In the genomic region with DNA sequence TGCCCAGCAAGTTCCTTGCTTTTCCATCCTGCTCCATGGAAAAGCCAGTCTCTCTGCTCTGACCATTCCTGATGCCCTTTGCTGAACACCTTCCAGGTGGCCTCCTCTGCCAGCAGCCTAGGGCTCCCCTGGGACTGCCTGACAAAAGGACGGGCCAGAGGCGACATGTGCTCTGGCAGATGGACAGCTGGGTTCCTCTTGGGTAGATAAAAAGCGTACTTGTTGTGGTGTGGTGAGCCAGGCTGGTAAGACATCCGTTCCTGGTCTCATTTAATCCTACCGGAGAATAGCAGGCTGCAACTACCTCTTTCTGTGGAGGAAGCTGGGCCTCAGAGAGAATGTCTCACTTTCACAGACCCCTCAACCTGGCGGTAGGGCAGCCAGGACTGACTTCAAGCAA, we compare ENCODE assay signal across 12 mouse cellular contexts. TPM values are rescaled to one million over a fixed set of nuclear protein-coding genes. Genes with fewer than 3 reads are reported as not detected.
DNase-seq lines count a peak whose midpoint lies in the region; ATAC-seq lines count a peak whose summit lies in the region.
"Had no signal": no experiment of that assay in that cellular context is flagged by ENCODE, and none has a peak within 500 bp of the region (broad histone marks: within the 10 kb centered on the region; RNA-seq: fewer than 3 reads in every experiment).

No protein-coding gene starts in this region.

- WGBS in hindbrain, embryonic 16.5 days: 26% methylated on average over 6 of the region's 6 CpGs
- 17% methylated on average over 6 of the region's 6 CpGs for WGBS in midbrain, embryonic 14.5 days

- no peaks in the 10 kb centered on the region for H3K36me3 ChIP-seq in hindbrain, embryonic 16.5 days (ENCODE audit: control insufficient read depth, insufficient read depth, low read length)
- H3K36me3 ChIP-seq in midbrain, embryonic 14.5 days (ENCODE audit: control insufficient read depth, insufficient read depth, low read length): no peaks in the 10 kb centered on the region
- H3K36me3 ChIP-seq: heart, embryonic 15.5 days had no signal

- no peaks in the 10 kb centered on the region for H3K27me3 ChIP-seq in hindbrain, embryonic 16.5 days (replicated peaks; ENCODE audit: control insufficient read depth, insufficient read depth, low read length)
- no peaks in the 10 kb centered on the region for H3K27me3 ChIP-seq in midbrain, embryonic 14.5 days (ENCODE audit: control insufficient read depth, insufficient read depth, low read length)

- H3K27ac ChIP-seq in hindbrain, embryonic 16.5 days (ENCODE audit: low read depth, low read length): peak overlapping the region; percentile 5; the same call in 1 of the 2 replicates
- peak overlapping the region; percentile 49; the same call in 1 of the 2 replicates for H3K27ac ChIP-seq in midbrain, embryonic 14.5 days (replicated peaks; ENCODE audit: low read depth, low read length)
- H3K27ac ChIP-seq: heart, embryonic 15.5 days had no signal

- no peak for ATAC-seq in hindbrain, embryonic 16.5 days
- no peak for ATAC-seq in midbrain, embryonic 14.5 days (ENCODE audit: low FRiP score, low TSS enrichment)
- ATAC-seq in inflammation-experienced regulatory T-cells, adult 6 months: no peak

- H3K9me3 ChIP-seq in hindbrain, embryonic 16.5 days (ENCODE audit: control insufficient read depth, low read length): no peaks in the 10 kb centered on the region
- no peaks in the 10 kb centered on the region for H3K9me3 ChIP-seq in midbrain, embryonic 14.5 days (ENCODE audit: control insufficient read depth, low read length)
- H3K9me3 ChIP-seq: heart, embryonic 15.5 days had no signal

- no peak overlapping the region for H3K4me2 ChIP-seq in hindbrain, embryonic 16.5 days (ENCODE audit: low read length)
- H3K4me2 ChIP-seq in midbrain, embryonic 14.5 days (ENCODE audit: low read length): no peak overlapping the region
- H3K4me2 ChIP-seq: heart, embryonic 15.5 days had no signal

- DNase-seq in layer of hippocampus, postnatal 10 days (ENCODE audit: low spot score in 2 of 2): peak; percentile 25 to 37
- DNase-seq in layer of hippocampus, adult 9-11 months: no peak
- peak; percentile 30 for DNase-seq in cerebellum, adult 9-10 months
- peak; percentile 45 for DNase-seq in midbrain, embryonic 14.5 days
- no peak for DNase-seq in embryo, embryonic 9.5 days (ENCODE audit: extremely low spot score)
- no peak for DNase-seq in gastrocnemius, postnatal 36 days
- DNase-seq: lung, postnatal 4 days had no signal

- H3K4me1 ChIP-seq in hindbrain, embryonic 16.5 days (ENCODE audit: control insufficient read depth, insufficient read depth, low read depth, low read length): peaks cover 14% of the 10 kb centered on the region
- peaks cover 16% of the 10 kb centered on the region; the same call in 1 of the 2 replicates for H3K4me1 ChIP-seq in midbrain, embryonic 14.5 days (ENCODE audit: control insufficient read depth, insufficient read depth, low read length)

- no peak overlapping the region for H3K9ac ChIP-seq in hindbrain, embryonic 16.5 days (ENCODE audit: low read depth, low read length)
- H3K9ac ChIP-seq in midbrain, embryonic 14.5 days (replicated peaks; ENCODE audit: low read length): no peak overlapping the region
- H3K9ac ChIP-seq: heart, embryonic 15.5 days had no signal

- intact Hi-C loops in gastrocnemius, postnatal 36 days (cut with DNase I): no loop called here

- no peak overlapping the region for H3K4me3 ChIP-seq in hindbrain, embryonic 16.5 days (ENCODE audit: low read length)
- H3K4me3 ChIP-seq in midbrain, embryonic 14.5 days (replicated peaks; ENCODE audit: low read depth, low read length): no peak overlapping the region
- H3K4me3 ChIP-seq: heart, embryonic 15.5 days had no signal

RNA-seq across cellular contexts. Expression of gene Cdcp2, which starts 0.6 kb away (rescaled TPM):
- total RNA-seq in layer of hippocampus, postnatal 10 days (2021): not detected
- polyA plus RNA-seq in hindbrain, embryonic 16.5 days (2015; fragmentation: Nextera tagmentation; extraction: Ambion mirVana): 0.08 TPM in 1 of 2 replicates, not detected in the other
- 0.08 TPM in 1 of 2 replicates, not detected in the other for polyA plus RNA-seq in midbrain, embryonic 14.5 days (2014; fragmentation: Nextera tagmentation; extraction: Ambion mirVana)
- not detected for polyA plus RNA-seq in inflammation-experienced regulatory T-cells, adult 6 months (2017; shearing (Covaris generic))
- total RNA-seq in gastrocnemius, postnatal 36 days (2021): not detected
- total RNA-seq: left cerebral cortex, adult 8-10 months had no signal
- polyA plus RNA-seq: heart, embryonic 15.5 days; stomach, embryonic 14.5 days had no signal

RNA-seq across cellular contexts. Expression of gene Cyb5rl, which starts 29.3 kb away (rescaled TPM):
- 10 to 100 TPM in 1 of 2 experiments, 1 to 10 TPM in 1; 9.6 to 10.5 TPM for total RNA-seq in layer of hippocampus, postnatal 10 days (2021)
- polyA plus RNA-seq in hindbrain, embryonic 16.5 days (2015; fragmentation: Nextera tagmentation; extraction: Ambion mirVana): 4.4 and 4.7 TPM in 2 replicates
- 5.2 and 5.3 TPM in 2 replicates for polyA plus RNA-seq in midbrain, embryonic 14.5 days (2014; fragmentation: Nextera tagmentation; extraction: Ambion mirVana)
- 10 to 100 TPM in 1 of 3 experiments, 1 to 10 TPM in 2; 5.4 to 10.4 (median 7.5) TPM for polyA plus RNA-seq in inflammation-experienced regulatory T-cells, adult 6 months (2017; shearing (Covaris generic))
- 10 to 100 TPM; 15.3 to 17.7 TPM for total RNA-seq in gastrocnemius, postnatal 36 days (2021)

RNA-seq across cellular contexts. Expression of gene Mrpl37, which starts 29.4 kb away (rescaled TPM):
- total RNA-seq in layer of hippocampus, postnatal 10 days (2021): 10 to 100 TPM; 63.5 to 74.0 TPM
- 83.2 and 86.8 TPM in 2 replicates for polyA plus RNA-seq in hindbrain, embryonic 16.5 days (2015; fragmentation: Nextera tagmentation; extraction: Ambion mirVana)
- 72.9 and 85.5 TPM in 2 replicates for polyA plus RNA-seq in midbrain, embryonic 14.5 days (2014; fragmentation: Nextera tagmentation; extraction: Ambion mirVana)
- 10 to 100 TPM; 38.2 to 53.0 (median 44.6) TPM for polyA plus RNA-seq in inflammation-experienced regulatory T-cells, adult 6 months (2017; shearing (Covaris generic))
- total RNA-seq in gastrocnemius, postnatal 36 days (2021): 10 to 100 TPM; 89.9 to 90.5 TPM

Comparison
In these comparisons a context has a peak if more than half of its experiments do, and no peak if none do; other contexts are left out.
1. DNase-seq: peak in layer of hippocampus, postnatal 10 days (2 of 2), cerebellum, adult 9-10 months (single experiment) and midbrain, embryonic 14.5 days (single experiment); none in layer of hippocampus, adult 9-11 months (single experiment), embryo, embryonic 9.5 days (single experiment) and gastrocnemius, postnatal 36 days (0 of 2).